Mouse (Mus musculus) adrenal gland, adult 8-10 months (tissue): ENCODE data around the gene S1pr4. TPM values are rescaled to one million over a fixed set of nuclear protein-coding genes. Genes with fewer than 3 reads are reported as not detected.

Source experiments
- DNase-seq: peaks from one replicate; pipeline ENCODE4 v3.0.0; 2022
- total RNA-seq, 4 experiments: library from RNA; stranded (reverse); gene quantifications; 2 replicates each; pipeline ENCODE4 v1.2.4; 2022

S1pr4 gene
- total RNA-seq: 1 to 10 TPM in 2 of 4 experiments, under 1 TPM in 2; 0.56 to 1.7 (median 0.92) TPM

- no peak for DNase-seq
These were observed at the start of gene S1pr4 for GRCm38 (mm10) chr10:81500032-81500431. Gene S1pr4, minus strand, starts transcription at chr10:81500132.

DNA sequence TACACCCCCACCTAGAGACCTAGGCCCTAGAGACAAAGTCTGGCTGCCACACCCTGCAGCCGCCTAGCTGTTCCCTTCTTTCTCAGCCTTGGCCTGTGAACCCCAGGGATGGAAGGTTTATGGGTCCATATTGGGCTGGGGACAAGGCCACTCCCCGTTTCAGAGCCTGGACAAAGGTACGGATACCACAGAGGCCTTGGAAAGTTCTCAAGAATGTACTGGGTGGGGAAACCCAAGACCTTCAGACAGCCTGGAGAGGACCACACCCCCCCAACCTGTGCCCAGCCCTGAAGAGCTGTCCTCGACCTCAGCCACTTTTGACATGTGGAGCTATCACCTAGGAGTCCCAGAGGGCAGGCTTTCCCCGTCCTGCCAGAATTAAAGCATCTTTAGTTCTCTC is 49.0 kb upstream of the S1pr4 start:
- DNase-seq: no peak

DNA sequence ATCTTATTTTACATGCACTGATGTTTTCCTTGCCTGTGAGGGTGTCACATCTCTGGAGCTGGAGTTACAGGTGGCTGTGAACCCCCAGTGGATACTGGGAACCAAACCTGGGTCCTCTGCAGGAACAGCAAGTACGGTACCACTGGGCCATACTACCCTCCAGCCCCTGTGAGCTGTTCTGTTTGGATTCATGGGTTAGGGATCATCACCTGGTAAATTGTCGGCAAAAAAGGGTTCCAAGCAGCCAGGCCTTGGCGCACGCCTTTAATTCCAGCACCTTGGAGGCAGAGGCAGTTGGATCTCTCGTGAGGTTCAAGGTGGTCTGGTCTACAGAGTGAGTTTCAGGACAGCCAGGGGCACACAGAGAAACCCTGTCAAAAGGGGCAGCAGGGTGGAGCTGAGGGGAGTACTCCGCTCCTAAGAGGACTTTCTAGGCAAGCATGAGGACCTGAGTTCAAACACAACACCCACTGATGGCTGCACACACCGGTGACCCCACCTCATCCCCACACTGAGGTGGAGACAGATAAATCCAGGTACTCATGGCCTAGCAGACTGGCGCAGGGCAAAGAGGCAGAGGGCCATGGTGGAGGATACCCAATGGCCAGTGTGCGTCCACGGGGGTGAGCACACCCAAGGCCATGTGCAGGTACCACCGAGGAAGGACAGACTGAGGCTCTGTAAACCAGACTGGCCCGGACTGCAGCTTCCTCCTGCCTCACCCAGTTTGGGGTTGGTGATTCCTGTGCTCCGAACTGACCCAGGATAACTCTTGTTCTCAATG is 47.0 kb upstream of the S1pr4 start:
- no peak for DNase-seq

- DNase-seq: no peak
These were observed 46.4 kb upstream of the S1pr4 start for GRCm38 (mm10) chr10:81546332-81546731.

GRCm38 (mm10) chr10:81545161-81545747 is 45.3 kb upstream of the S1pr4 start, which contains the start of gene Gna11:
Gene Gna11, minus strand, starts transcription at chr10:81545190.
- DNase-seq: peak; percentile 99

DNA sequence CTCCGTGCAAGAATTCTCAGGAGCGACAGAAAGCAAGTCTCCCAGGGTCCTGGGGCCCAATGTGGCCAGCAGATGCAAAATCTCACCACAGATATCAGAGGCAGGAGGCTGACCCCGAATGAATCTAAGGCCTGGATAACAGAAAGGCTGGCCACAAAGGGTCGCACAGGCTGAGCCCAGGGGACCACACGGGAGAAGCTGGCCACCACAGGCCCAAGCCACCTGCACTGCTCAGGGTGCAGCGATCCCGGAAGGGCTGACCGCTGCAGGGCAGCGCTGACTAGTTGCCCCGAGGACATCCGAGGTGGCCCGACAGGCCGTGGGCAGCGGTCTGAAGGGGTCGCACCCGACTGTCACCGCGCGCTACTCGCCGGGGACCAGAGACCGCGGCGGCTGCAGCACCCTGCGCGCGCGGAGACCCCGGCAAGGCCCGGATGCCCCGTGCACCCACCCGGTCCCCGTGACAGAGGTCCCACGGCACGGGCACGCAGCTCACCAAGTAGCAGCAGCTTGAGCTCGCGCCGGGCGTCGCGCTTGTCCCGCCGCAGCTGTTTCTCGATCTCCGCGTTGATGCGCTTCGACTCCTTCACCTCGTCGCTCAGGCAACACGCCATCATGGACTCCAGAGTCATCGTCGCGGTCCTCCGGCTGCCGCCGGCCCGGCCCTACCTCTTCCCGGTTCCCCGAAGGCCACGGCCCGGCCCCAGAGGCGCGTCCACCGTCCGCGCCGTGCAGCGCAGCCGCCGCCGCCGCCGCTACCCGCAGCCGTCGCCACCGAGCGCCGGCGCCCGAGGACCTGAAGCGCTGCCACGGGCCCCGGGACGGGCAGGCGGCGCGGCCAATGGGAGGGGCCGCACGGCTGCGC is 44.6 kb upstream of the S1pr4 start:
- no peak for DNase-seq

GRCm38 (mm10) chr10:81543633-81544032 is 43.7 kb upstream of the S1pr4 start:
- no peak for DNase-seq

DNA sequence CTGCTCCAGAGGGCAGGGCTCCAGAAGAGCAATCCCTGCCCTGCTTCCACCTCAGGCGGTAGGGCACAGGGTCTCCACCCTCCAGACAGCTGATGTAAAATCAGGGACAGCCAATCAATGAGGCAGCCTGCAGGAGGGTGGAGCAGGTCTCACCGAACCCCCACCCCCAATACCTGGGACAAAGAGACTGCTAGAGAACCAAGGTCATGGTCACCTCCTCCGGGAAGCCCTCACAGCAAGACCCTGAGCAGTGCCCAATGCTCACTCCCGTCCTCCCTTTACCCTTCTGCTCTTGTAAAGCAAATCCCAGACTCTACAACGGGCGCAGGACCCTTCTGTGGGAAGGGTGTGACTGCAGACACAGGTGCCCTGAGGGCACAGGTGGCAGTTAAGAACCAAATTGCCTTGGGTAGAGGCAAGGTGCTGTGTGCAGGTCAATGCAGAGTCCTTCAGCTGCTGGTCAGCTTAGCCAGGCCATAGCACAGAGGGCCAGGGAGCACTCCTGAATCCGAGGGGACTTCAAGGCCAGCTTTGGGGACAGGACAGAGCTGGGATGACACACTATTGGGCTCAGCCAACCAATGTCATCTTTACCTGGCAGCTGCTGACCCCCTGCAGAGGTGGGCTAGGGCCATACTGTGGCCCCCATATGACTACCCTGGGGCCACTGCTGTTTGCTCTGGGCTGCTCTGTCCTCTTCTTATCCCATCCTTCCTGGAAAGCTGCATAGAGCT is 43.0 kb upstream of the S1pr4 start:
- DNase-seq: no peak

DNA sequence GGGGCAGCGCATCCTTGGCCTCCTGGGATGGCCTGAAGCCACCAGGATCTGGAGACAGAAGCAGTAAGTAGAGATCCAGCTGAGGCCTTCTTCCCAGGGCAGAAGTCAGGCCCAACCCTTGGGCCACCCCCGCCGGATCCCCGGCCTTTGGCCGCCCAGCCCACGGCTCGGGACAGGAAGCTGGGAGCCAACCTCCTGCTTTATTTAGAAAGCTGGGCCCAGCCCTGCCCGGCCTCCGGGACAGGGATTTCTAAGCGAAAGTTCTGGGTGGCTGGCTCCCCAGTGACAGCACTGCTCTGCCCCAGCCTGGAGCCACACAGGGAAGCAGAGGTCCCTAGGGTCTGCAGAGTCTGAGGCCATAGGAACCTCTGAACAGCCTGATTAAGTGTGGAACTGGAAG is 41.9 kb upstream of the S1pr4 start:
- DNase-seq: no peak

DNA sequence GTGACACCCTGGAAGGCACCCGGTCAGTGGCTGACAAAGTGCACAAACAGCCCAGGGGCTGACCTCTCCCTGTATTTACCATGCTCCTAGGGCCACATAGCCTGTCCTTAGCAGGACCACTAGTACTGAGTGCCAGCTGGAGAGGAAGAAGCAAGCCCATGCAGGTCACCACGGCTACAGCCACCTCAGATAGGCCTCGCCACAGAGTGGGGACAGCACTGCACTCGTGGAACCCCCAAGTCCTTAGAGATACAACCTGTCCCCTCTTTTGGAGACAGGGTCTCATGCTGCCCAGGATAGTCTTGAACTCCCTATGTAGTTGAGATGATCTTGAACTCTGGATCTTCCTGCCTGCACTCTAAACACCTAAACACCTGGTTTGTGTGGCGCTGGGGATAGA is 41.4 kb upstream of the S1pr4 start:
- no peak for DNase-seq

DNA sequence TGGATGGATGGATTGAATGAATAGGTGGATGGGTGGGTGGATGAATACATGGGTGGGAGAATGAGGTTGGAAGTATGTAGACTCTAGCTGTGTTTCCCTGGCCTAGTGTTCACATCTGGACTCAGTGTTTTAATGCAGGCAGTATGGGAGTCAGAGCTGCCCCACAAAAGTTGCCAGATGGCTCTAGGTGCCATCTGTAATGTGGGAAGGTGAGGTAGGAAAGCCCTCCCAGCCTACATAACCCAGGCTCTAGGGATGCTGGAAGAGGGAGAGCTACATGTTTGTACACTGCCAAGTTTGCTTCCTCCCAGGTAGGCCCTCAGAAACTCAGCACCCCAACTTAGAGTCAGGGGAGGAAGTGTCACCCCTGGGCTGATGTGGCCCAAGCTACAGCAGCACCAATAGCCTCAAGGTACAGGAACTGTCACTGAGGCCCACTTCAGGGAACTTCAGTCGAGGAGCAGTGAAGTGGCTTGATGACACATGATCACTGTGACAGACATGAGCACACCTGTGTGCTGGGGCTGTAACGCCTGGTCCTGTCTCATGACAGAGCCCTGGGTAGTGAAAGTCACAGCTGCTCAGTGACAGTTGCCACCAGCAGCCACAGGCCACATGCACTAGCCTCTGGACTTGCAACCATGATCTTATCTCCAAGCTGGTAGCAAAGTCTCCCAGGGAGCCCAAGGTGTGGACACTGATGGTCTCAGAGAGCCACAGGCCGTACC is 38.6 kb upstream of the S1pr4 start:
- no peak for DNase-seq

DNA sequence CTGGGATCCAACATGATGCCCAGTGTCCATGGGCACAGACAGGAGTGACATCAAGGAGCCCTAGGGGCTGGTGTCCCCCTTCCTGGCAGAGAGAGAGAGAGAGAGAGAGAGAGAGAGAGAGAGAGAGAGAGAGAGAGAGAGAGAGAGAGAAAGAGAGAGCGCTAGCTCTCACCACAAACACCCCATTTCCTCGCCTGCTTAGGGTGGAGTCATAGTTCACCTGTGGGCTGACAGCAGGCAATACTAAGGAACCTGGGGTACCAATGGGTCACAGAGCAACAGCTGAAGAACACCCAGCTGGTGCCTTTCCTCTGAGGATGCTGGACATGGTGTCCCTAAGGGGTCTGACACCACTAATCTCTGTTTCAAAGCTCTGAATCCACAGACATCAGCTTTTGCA is 37.5 kb upstream of the S1pr4 start:
- no peak for DNase-seq

- DNase-seq: no peak
These were observed 36.8 kb upstream of the S1pr4 start for GRCm38 (mm10) chr10:81536734-81537133.

GRCm38 (mm10) chr10:81534826-81535225 is 34.9 kb upstream of the S1pr4 start:
- DNase-seq: no peak

GRCm38 (mm10) chr10:81526779-81527178 is 26.8 kb upstream of the S1pr4 start:
- DNase-seq: peak; percentile 63

GRCm38 (mm10) chr10:81525017-81525694 is 25.2 kb upstream of the S1pr4 start:
- DNase-seq: no peak

DNA sequence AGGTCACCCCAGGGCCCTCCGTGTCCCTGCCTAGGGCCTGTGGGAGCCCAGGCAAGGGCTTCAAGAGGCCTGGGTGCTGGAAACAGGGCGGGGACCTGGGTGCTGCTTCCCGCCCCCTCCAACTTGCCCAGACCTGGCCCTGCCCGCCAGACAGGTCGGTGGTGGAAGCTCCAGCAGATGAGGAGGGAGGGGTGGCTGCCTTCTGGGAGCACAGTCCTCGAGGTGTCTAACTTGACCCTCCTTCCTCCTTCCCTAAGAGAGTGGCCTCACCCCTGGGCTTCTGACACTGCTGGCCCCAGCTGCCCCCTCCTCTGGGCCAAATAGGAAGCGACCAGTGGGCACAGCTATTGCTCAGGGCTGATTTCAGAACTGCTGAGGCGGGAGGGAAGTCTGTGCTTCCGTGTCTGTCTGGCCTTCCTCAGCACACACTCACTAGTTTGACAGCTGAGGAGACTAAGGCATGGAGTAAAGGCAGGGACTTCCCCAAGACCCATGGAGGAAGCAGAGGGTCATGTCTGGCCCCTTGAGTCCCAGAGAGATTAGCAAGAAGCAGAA is 24.2 kb upstream of the S1pr4 start, which contains the start of gene Gna15:
Gene Gna15 (minus strand): TSS at position 175 of the 555 bp plus-strand sequence.
- DNase-seq: no peak

DNA sequence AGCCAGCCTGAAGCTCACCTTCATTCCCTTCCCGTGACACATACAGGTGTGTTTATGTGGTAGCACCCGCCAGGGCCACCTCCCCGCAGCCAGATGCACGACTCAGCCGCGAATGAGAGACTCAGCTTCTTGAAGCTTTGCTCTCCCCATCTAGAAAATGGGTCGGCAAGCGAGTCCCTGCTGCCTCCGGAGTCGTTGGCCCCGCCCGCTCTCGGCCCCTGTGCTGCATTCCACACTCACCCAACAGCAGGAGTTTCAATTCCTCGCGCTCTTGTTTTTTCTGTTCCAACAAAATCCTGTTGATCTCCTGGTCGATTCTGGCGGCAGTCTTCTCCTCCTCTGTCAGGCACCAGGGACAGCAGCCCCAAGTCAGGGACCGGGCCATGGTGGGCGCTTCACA is 23.6 kb upstream of the S1pr4 start:
- no peak for DNase-seq

- no peak for DNase-seq
These were observed 23.2 kb upstream of the S1pr4 start for GRCm38 (mm10) chr10:81523142-81523541.

GRCm38 (mm10) chr10:81519978-81520365 is 20.0 kb upstream of the S1pr4 start:
- DNase-seq: no peak
